Mouse (Mus musculus) embryonic fibroblast, embryonic 13.5 days (primary cell): ENCODE measurements around the gene Il34.

Experiments used
- CTCF ChIP-seq: IDR thresholded peaks from 2 replicates; pipeline ENCODE4 v1.5.1; 2011; ENCODE audit warnings: mild to moderate bottlenecking, control low read depth, low read length, moderate library complexity, borderline replicate concordance; ENCODE audit not compliant: insufficient read depth
- POLR2A ChIP-seq: IDR thresholded peaks from 2 replicates; pipeline ENCODE4 v1.6.1; 2011; ENCODE audit warnings: low read depth, mild to moderate bottlenecking, control low read depth, low read length, moderate library complexity

- TF ChIP-seq CTCF (no peak), POLR2A (no peak)
These were observed 18.2 kb downstream of the Il34 start for GRCm38 (mm10) chr8:110787411-110787954.
